Comparison of ENCODE assay signal across 8 mouse cellular contexts in the genomic region with DNA sequence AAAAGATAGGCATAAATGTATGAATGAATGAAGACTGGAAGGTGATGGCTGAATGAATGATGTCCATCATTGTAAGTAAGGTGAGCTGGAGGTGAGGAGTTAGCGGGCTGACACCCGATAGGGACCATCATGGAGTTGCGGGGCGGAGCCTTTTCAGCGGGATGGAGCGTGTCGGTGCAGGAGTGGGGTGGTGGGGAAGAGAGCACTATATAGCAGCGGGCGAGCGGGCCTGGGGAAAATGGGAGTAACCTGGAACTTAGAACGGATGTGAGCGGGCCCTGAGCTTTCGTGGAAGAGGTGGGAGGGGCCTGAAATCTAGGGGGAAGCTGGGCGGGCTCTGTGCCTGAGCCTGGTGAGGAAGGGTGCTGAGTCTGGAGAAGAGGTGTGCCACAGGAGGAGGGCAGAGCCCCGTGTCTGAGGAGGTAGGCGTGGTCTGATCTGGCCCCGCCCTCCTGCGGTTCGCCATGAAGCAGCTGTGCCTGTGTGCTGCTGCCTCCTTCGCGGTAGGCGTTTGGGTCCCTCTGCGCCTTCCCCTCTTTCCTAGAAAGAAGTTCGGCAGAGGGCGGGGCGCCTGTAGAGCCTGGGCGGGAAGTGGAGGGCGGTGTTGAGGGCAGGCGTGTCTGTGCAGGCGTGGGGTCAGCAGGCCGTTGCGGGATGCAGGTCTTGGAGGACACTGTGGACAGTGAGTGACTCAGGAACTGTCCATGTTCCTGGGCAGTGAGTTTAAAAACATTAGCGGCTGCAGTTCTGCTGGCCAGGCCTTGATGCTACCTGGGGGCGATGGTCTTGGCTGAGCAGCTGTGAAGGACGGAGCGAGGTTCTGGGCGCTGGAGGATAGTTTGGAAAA. TPM values are rescaled to one million over a fixed set of nuclear protein-coding genes. Genes with fewer than 3 reads are reported as not detected.
DNase-seq lines count a peak whose midpoint lies in the region; ATAC-seq lines count a peak whose summit lies in the region.

No protein-coding gene starts in this region.

- H3K4me3 ChIP-seq in brown adipose tissue, adult 24 weeks (ENCODE audit: insufficient read depth, low read depth, low read length), result peak overlapping the region; percentile 48
- H3K4me3 ChIP-seq in heart, embryonic 14.5 days (ENCODE audit: control insufficient read depth in 1 of 2, insufficient read depth in 1 of 2, low read depth in 1 of 2, low read length in 2 of 2), result peak overlapping the region; percentile 37 to 67
- peak overlapping the region; percentile 53 for H3K4me3 ChIP-seq in liver, embryonic 12.5 days

- peak; percentile 98 for ATAC-seq in CD4-positive, CD25-positive, alpha-beta regulatory T cell, adult 4 months
- ATAC-seq in erythroid progenitor cell, adult 5-6 weeks (replicated peaks; ENCODE audit: low FRiP score, poor library complexity, severe bottlenecking), result peak; percentile 92
- ATAC-seq in heart, embryonic 14.5 days (ENCODE audit: insufficient number of reproducible peaks, insufficient read depth, low FRiP score, low read depth), result peak; percentile 84
- ATAC-seq in liver, embryonic 12.5 days, result peak; percentile 96

- H3K9ac ChIP-seq in heart, embryonic 14.5 days (ENCODE audit: low read length), result peak overlapping the region; percentile 54
- peak overlapping the region; percentile 58 for H3K9ac ChIP-seq in liver, embryonic 12.5 days

- 3% methylated on average over 34 of the region's 37 CpGs for WGBS in heart, embryonic 14.5 days
- 5% methylated on average over 37 of the region's 37 CpGs for WGBS in liver, embryonic 12.5 days (ENCODE audit: insufficient replicate concordance)

- H3K4me2 ChIP-seq in heart, embryonic 14.5 days (ENCODE audit: low read length), result peak overlapping the region; percentile 66
- peak overlapping the region; percentile 75 for H3K4me2 ChIP-seq in liver, embryonic 12.5 days

- H3K36me3 ChIP-seq in heart, embryonic 14.5 days (ENCODE audit: control insufficient read depth, insufficient read depth, low read length), result no peaks in the 10 kb centered on the region
- no peaks in the 10 kb centered on the region for H3K36me3 ChIP-seq in liver, embryonic 12.5 days
- no peaks in the 10 kb centered on the region for H3K36me3 ChIP-seq in splenic B cell, adult 2 months (ENCODE audit: control insufficient read depth, insufficient read depth, low read length, poor library complexity, severe bottlenecking)

- no peaks in the 10 kb centered on the region for H3K9me3 ChIP-seq in heart, embryonic 14.5 days (ENCODE audit: control insufficient read depth, low read length)
- no peaks in the 10 kb centered on the region for H3K9me3 ChIP-seq in liver, embryonic 12.5 days (replicated peaks)

- H3K27ac ChIP-seq in brown adipose tissue, adult 24 weeks (replicated peaks; ENCODE audit: low read depth, low read length), result no peak overlapping the region
- H3K27ac ChIP-seq in heart, embryonic 14.5 days (replicated peaks in 1 of 2; ENCODE audit: control insufficient read depth in 1 of 2, insufficient read depth in 1 of 2, low read depth in 2 of 2, low read length in 2 of 2), result peak overlapping the region; percentile 37 to 65; a peak in 3 of 4 replicates
- peak overlapping the region; percentile 71 for H3K27ac ChIP-seq in liver, embryonic 12.5 days

- H3K4me1 ChIP-seq in brown adipose tissue, adult 24 weeks (ENCODE audit: control insufficient read depth, insufficient read depth, insufficient read length, low read length), result no peaks in the 10 kb centered on the region
- peaks cover 0 to 8% of the 10 kb centered on the region in 2 experiments; a peak in 2 of 4 replicates for H3K4me1 ChIP-seq in heart, embryonic 14.5 days (ENCODE audit: control insufficient read depth in 2 of 2, insufficient read depth in 2 of 2, low read length in 2 of 2)
- H3K4me1 ChIP-seq in liver, embryonic 12.5 days, result peaks cover 33% of the 10 kb centered on the region

- DNase-seq in kidney, postnatal 10 days, result peak; percentile 94
- DNase-seq in naive thymus-derived CD4-positive, alpha-beta T cell, adult 2 months (ENCODE audit: low read depth), result peak; percentile 91
- DNase-seq in splenic B cell, adult 2 months (ENCODE audit: low read depth, low spot score), result peak; percentile 86

- no peaks in the 10 kb centered on the region for H3K27me3 ChIP-seq in heart, embryonic 14.5 days (ENCODE audit: control insufficient read depth, insufficient read depth, low read length)
- peaks cover 25% of the 10 kb centered on the region for H3K27me3 ChIP-seq in liver, embryonic 12.5 days (replicated peaks)
- no peaks in the 10 kb centered on the region for H3K27me3 ChIP-seq in splenic B cell, adult 2 months (ENCODE audit: control insufficient read depth, insufficient read depth, low read length, poor library complexity, severe bottlenecking)

RNA-seq across cellular contexts. Expression of gene Ankrd24, which starts 5.1 kb away (rescaled TPM):
- 1 to 10 TPM; 1.2 to 3.8 TPM for polyA plus RNA-seq in CD4-positive, CD25-positive, alpha-beta regulatory T cell, adult 4 months (2017; shearing (Covaris generic))
- 12.6 and 12.9 TPM in 2 replicates for polyA plus RNA-seq in brown adipose tissue, adult 24 weeks (2012; ENCODE audit: insufficient read depth, insufficient read length, missing spikeins)
- total RNA-seq in erythroid progenitor cell, adult 5-6 weeks (2015; ENCODE audit: low replicate concordance), result not detected in 2 replicates
- total RNA-seq in erythroid progenitor cell, adult 5-6 weeks (2017; ENCODE audit: low replicate concordance), result not detected in 2 replicates
- 8.1 and 9.0 TPM in 2 replicates for polyA plus RNA-seq in heart, embryonic 14.5 days (2014; fragmentation: Nextera tagmentation; extraction: Ambion mirVana)
- 3.8 and 4.5 TPM in 2 replicates for polyA plus RNA-seq in liver, embryonic 12.5 days (2016; fragmentation: Nextera tagmentation; extraction: Ambion mirVana)

RNA-seq across cellular contexts. Expression of gene Sirt6, which starts 5.9 kb away (rescaled TPM):
- 10 to 100 TPM; 24.1 to 26.8 TPM for polyA plus RNA-seq in CD4-positive, CD25-positive, alpha-beta regulatory T cell, adult 4 months (2017; shearing (Covaris generic))
- 3.2 and 4.5 TPM in 2 replicates for polyA plus RNA-seq in brown adipose tissue, adult 24 weeks (2012; ENCODE audit: insufficient read depth, insufficient read length, missing spikeins)
- 5.4 and 7.2 TPM in 2 replicates for total RNA-seq in erythroid progenitor cell, adult 5-6 weeks (2015; ENCODE audit: low replicate concordance)
- total RNA-seq in erythroid progenitor cell, adult 5-6 weeks (2017; ENCODE audit: low replicate concordance), result 0.23 and 1.3 TPM in 2 replicates
- 22.5 and 23.9 TPM in 2 replicates for polyA plus RNA-seq in heart, embryonic 14.5 days (2014; fragmentation: Nextera tagmentation; extraction: Ambion mirVana)
- polyA plus RNA-seq in liver, embryonic 12.5 days (2016; fragmentation: Nextera tagmentation; extraction: Ambion mirVana), result 12.7 and 14.7 TPM in 2 replicates

RNA-seq across cellular contexts. Expression of gene Gm10778, which starts 15.4 kb away (rescaled TPM):
- polyA plus RNA-seq in CD4-positive, CD25-positive, alpha-beta regulatory T cell, adult 4 months (2017; shearing (Covaris generic)), result 1 to 10 TPM; 7.1 to 7.5 TPM
- 1.0 and 1.5 TPM in 2 replicates for polyA plus RNA-seq in brown adipose tissue, adult 24 weeks (2012; ENCODE audit: insufficient read depth, insufficient read length, missing spikeins)
- not detected in 2 replicates for total RNA-seq in erythroid progenitor cell, adult 5-6 weeks (2015; ENCODE audit: low replicate concordance)
- 3.0 TPM in 1 of 2 replicates, not detected in the other for total RNA-seq in erythroid progenitor cell, adult 5-6 weeks (2017; ENCODE audit: low replicate concordance)
- 3.0 and 3.3 TPM in 2 replicates for polyA plus RNA-seq in heart, embryonic 14.5 days (2014; fragmentation: Nextera tagmentation; extraction: Ambion mirVana)
- polyA plus RNA-seq in liver, embryonic 12.5 days (2016; fragmentation: Nextera tagmentation; extraction: Ambion mirVana), result 2.3 and 2.5 TPM in 2 replicates

RNA-seq across cellular contexts. Expression of gene BC025920, which starts 27.4 kb away (rescaled TPM):
- 1 to 10 TPM; 3.6 to 3.8 TPM for polyA plus RNA-seq in CD4-positive, CD25-positive, alpha-beta regulatory T cell, adult 4 months (2017; shearing (Covaris generic))
- polyA plus RNA-seq in brown adipose tissue, adult 24 weeks (2012; ENCODE audit: insufficient read depth, insufficient read length, missing spikeins), result 4.1 and 8.7 TPM in 2 replicates
- 2.2 TPM in 1 of 2 replicates, not detected in the other for total RNA-seq in erythroid progenitor cell, adult 5-6 weeks (2015; ENCODE audit: low replicate concordance)
- total RNA-seq in erythroid progenitor cell, adult 5-6 weeks (2017; ENCODE audit: low replicate concordance), result 1.7 and 2.4 TPM in 2 replicates
- polyA plus RNA-seq in heart, embryonic 14.5 days (2014; fragmentation: Nextera tagmentation; extraction: Ambion mirVana), result 0.35 and 0.84 TPM in 2 replicates
- polyA plus RNA-seq in liver, embryonic 12.5 days (2016; fragmentation: Nextera tagmentation; extraction: Ambion mirVana), result 0.46 and 0.78 TPM in 2 replicates

RNA-seq across cellular contexts. Expression of gene Tle6, which starts 32.6 kb away (rescaled TPM):
- polyA plus RNA-seq in CD4-positive, CD25-positive, alpha-beta regulatory T cell, adult 4 months (2017; shearing (Covaris generic)), result 1 to 10 TPM in 1 of 2 experiments, not detected in 1; 2.8 TPM
- 3.3 TPM in 1 of 2 replicates, not detected in the other for polyA plus RNA-seq in brown adipose tissue, adult 24 weeks (2012; ENCODE audit: insufficient read depth, insufficient read length, missing spikeins)
- not detected in 2 replicates for total RNA-seq in erythroid progenitor cell, adult 5-6 weeks (2015; ENCODE audit: low replicate concordance)
- 4.1 TPM in 1 of 2 replicates, not detected in the other for total RNA-seq in erythroid progenitor cell, adult 5-6 weeks (2017; ENCODE audit: low replicate concordance)
- 30.7 and 35.3 TPM in 2 replicates for polyA plus RNA-seq in heart, embryonic 14.5 days (2014; fragmentation: Nextera tagmentation; extraction: Ambion mirVana)
- polyA plus RNA-seq in liver, embryonic 12.5 days (2016; fragmentation: Nextera tagmentation; extraction: Ambion mirVana), result 8.1 and 12.1 TPM in 2 replicates
